Mouse (Mus musculus): ENCODE measurements around the gene Bud23.

- TF ChIP-seq POLR2A (IDR thresholded peaks at IDR 0.05; ENCODE audit: insufficient read depth, low read length): peak; percentile 78
- no peak for TF ChIP-seq CTCF (IDR thresholded peaks at IDR 0.05; ENCODE audit: low read depth, low read length)
- no peak for TF ChIP-seq EP300 (IDR thresholded peaks at IDR 0.05; ENCODE audit: insufficient read depth, low read depth, low read length)
Observed at GRCm38 (mm10) chr5:135106758-135107256, 42.0 kb upstream of the Bud23 start.
